Mouse (Mus musculus): ENCODE data around the gene Tnks2.

- TF ChIP-seq CTCF (IDR thresholded peaks at IDR 0.05; ENCODE audit: low read depth): no peak
- TF ChIP-seq EP300 (IDR thresholded peaks at IDR 0.05; ENCODE audit: low read depth): no peak
These were observed 62.9 kb downstream of the Tnks2 start for GRCm38 (mm10) chr19:36896791-36897569.

All from liver, embryonic 14.5 days (tissue).